Mouse (Mus musculus): ENCODE measurements around the gene Cbarp. TPM values are rescaled to one million over a fixed set of nuclear protein-coding genes. Genes with fewer than 3 reads are reported as not detected.

Gene Cbarp
- 1.6 and 2.6 TPM in 2 replicates for polyA plus RNA-seq (2014; fragmentation: Nextera tagmentation; extraction: Ambion mirVana)

- H3K9ac ChIP-seq (ENCODE audit: low read length), result peak within 1 kb of the TSS; percentile 70
- H3K4me3 ChIP-seq (ENCODE audit: control insufficient read depth in 1 of 2, insufficient read depth in 1 of 2, low read depth in 1 of 2, low read length in 2 of 2), result peak within 1 kb of the TSS; percentile 12 to 69
- peak within 1 kb of the TSS; percentile 99 for H3K4me2 ChIP-seq (ENCODE audit: low read length)
- 0 out of 2 replicates have a peak, but pooled peaks cover 3% of the 10 kb centered on the region for H3K9me3 ChIP-seq (ENCODE audit: control insufficient read depth, low read length)
- 68% methylated on average over 10 of the region's 10 CpGs for WGBS
- H3K36me3 ChIP-seq (ENCODE audit: control insufficient read depth, insufficient read depth, low read length), result peaks cover 28% of the 10 kb centered on the region
- peaks cover 13 to 51% of the 10 kb centered on the region in 2 experiments for H3K4me1 ChIP-seq (ENCODE audit: control insufficient read depth in 2 of 2, insufficient read depth in 2 of 2, low read length in 2 of 2)
- H3K27ac ChIP-seq (replicated peaks in 1 of 2; ENCODE audit: control insufficient read depth in 1 of 2, insufficient read depth in 1 of 2, low read depth in 2 of 2, low read length in 2 of 2), result peak within 1 kb of the TSS; percentile 46 to 82
- no peak for ATAC-seq (ENCODE audit: insufficient number of reproducible peaks, insufficient read depth, low FRiP score, low read depth)
- H3K27me3 ChIP-seq (ENCODE audit: control insufficient read depth, insufficient read depth, low read length), result peaks cover 27% of the 10 kb centered on the region
Measured at GRCm38 (mm10) chr10:80140666-80141035, at the start of gene Cbarp. TSS of gene Cbarp (minus strand) at chr10:80140835.

GRCm38 (mm10) chr10:80189999-80190398, 49.4 kb upstream of the Cbarp start:
- ATAC-seq (ENCODE audit: insufficient number of reproducible peaks, insufficient read depth, low FRiP score, low read depth), result no peak
- Histone ChIP-seq H3K9ac (ENCODE audit: low read length) (peak overlapping the region; percentile 62), H3K9me3 (ENCODE audit: control insufficient read depth, low read length) (no peaks in the 10 kb centered on the region), H3K27me3 (ENCODE audit: control insufficient read depth, insufficient read depth, low read length) (peaks cover 43% of the 10 kb centered on the region), H3K27ac (replicated peaks in 1 of 2; ENCODE audit: control insufficient read depth in 1 of 2, insufficient read depth in 1 of 2, low read depth in 2 of 2, low read length in 2 of 2) (no peak overlapping the region), H3K4me1 (ENCODE audit: control insufficient read depth in 2 of 2, insufficient read depth in 2 of 2, low read length in 2 of 2) (peaks cover 0 to 16% of the 10 kb centered on the region in 2 experiments; a peak in 2 of 4 replicates), H3K4me2 (ENCODE audit: low read length) (peak overlapping the region; percentile 90), H3K36me3 (ENCODE audit: control insufficient read depth, insufficient read depth, low read length) (peaks cover 14% of the 10 kb centered on the region; the same call in 1 of the 2 replicates), H3K4me3 (ENCODE audit: control insufficient read depth in 1 of 2, insufficient read depth in 1 of 2, low read depth in 1 of 2, low read length in 2 of 2) (peak overlapping the region; percentile 44 to 49)
- WGBS, result 4% methylated on average over 21 of the region's 21 CpGs

GRCm38 (mm10) chr10:80188453-80189024, 47.9 kb upstream of the Cbarp start:
- H3K9ac ChIP-seq (ENCODE audit: low read length), result no peak overlapping the region
- no peak overlapping the region for H3K27ac ChIP-seq (replicated peaks in 1 of 2; ENCODE audit: control insufficient read depth in 1 of 2, insufficient read depth in 1 of 2, low read depth in 2 of 2, low read length in 2 of 2)
- WGBS, result 89% methylated on average over 15 of the region's 15 CpGs
- peaks cover 14% of the 10 kb centered on the region; the same call in 1 of the 2 replicates for H3K36me3 ChIP-seq (ENCODE audit: control insufficient read depth, insufficient read depth, low read length)
- no peak overlapping the region for H3K4me3 ChIP-seq (ENCODE audit: control insufficient read depth in 1 of 2, insufficient read depth in 1 of 2, low read depth in 1 of 2, low read length in 2 of 2)
- no peak overlapping the region for H3K4me2 ChIP-seq (ENCODE audit: low read length)
- no peaks in the 10 kb centered on the region for H3K9me3 ChIP-seq (ENCODE audit: control insufficient read depth, low read length)
- H3K27me3 ChIP-seq (ENCODE audit: control insufficient read depth, insufficient read depth, low read length), result peaks cover 43% of the 10 kb centered on the region
- no peak for ATAC-seq (ENCODE audit: insufficient number of reproducible peaks, insufficient read depth, low FRiP score, low read depth)
- peaks cover 0 to 16% of the 10 kb centered on the region in 2 experiments; a peak in 2 of 4 replicates for H3K4me1 ChIP-seq (ENCODE audit: control insufficient read depth in 2 of 2, insufficient read depth in 2 of 2, low read length in 2 of 2)

GRCm38 (mm10) chr10:80187739-80188138, 47.1 kb upstream of the Cbarp start:
- no peak overlapping the region for H3K4me3 ChIP-seq (ENCODE audit: control insufficient read depth in 1 of 2, insufficient read depth in 1 of 2, low read depth in 1 of 2, low read length in 2 of 2)
- peaks cover 0 to 16% of the 10 kb centered on the region in 2 experiments; a peak in 2 of 4 replicates for H3K4me1 ChIP-seq (ENCODE audit: control insufficient read depth in 2 of 2, insufficient read depth in 2 of 2, low read length in 2 of 2)
- no peak overlapping the region for H3K27ac ChIP-seq (replicated peaks in 1 of 2; ENCODE audit: control insufficient read depth in 1 of 2, insufficient read depth in 1 of 2, low read depth in 2 of 2, low read length in 2 of 2)
- WGBS, result 91% methylated on average over 10 of the region's 10 CpGs
- H3K36me3 ChIP-seq (ENCODE audit: control insufficient read depth, insufficient read depth, low read length), result peaks cover 14% of the 10 kb centered on the region; the same call in 1 of the 2 replicates
- no peak overlapping the region for H3K9ac ChIP-seq (ENCODE audit: low read length)
- peaks cover 42% of the 10 kb centered on the region for H3K27me3 ChIP-seq (ENCODE audit: control insufficient read depth, insufficient read depth, low read length)
- no peak for ATAC-seq (ENCODE audit: insufficient number of reproducible peaks, insufficient read depth, low FRiP score, low read depth)
- H3K4me2 ChIP-seq (ENCODE audit: low read length), result no peak overlapping the region
- H3K9me3 ChIP-seq (ENCODE audit: control insufficient read depth, low read length), result no peaks in the 10 kb centered on the region

GRCm38 (mm10) chr10:80186649-80187048, 46.0 kb upstream of the Cbarp start:
- Histone ChIP-seq H3K9ac (ENCODE audit: low read length) (no peak overlapping the region), H3K4me3 (ENCODE audit: control insufficient read depth in 1 of 2, insufficient read depth in 1 of 2, low read depth in 1 of 2, low read length in 2 of 2) (no peak overlapping the region), H3K27me3 (ENCODE audit: control insufficient read depth, insufficient read depth, low read length) (peaks cover 31% of the 10 kb centered on the region), H3K27ac (replicated peaks in 1 of 2; ENCODE audit: control insufficient read depth in 1 of 2, insufficient read depth in 1 of 2, low read depth in 2 of 2, low read length in 2 of 2) (no peak overlapping the region), H3K9me3 (ENCODE audit: control insufficient read depth, low read length) (no peaks in the 10 kb centered on the region), H3K4me2 (ENCODE audit: low read length) (no peak overlapping the region), H3K4me1 (ENCODE audit: control insufficient read depth in 2 of 2, insufficient read depth in 2 of 2, low read length in 2 of 2) (peaks cover 0 to 16% of the 10 kb centered on the region in 2 experiments; a peak in 2 of 4 replicates), H3K36me3 (ENCODE audit: control insufficient read depth, insufficient read depth, low read length) (peaks cover 14% of the 10 kb centered on the region; the same call in 1 of the 2 replicates)
- 44% methylated on average over 27 of the region's 27 CpGs for WGBS
- no peak for ATAC-seq (ENCODE audit: insufficient number of reproducible peaks, insufficient read depth, low FRiP score, low read depth)

GRCm38 (mm10) chr10:80182547-80182946, 41.9 kb upstream of the Cbarp start:
- 92% methylated on average over 7 of the region's 7 CpGs for WGBS
- Histone ChIP-seq H3K27me3 (ENCODE audit: control insufficient read depth, insufficient read depth, low read length) (0 out of 2 replicates have a peak, but pooled peaks cover 7% of the 10 kb centered on the region), H3K9ac (ENCODE audit: low read length) (no peak overlapping the region), H3K9me3 (ENCODE audit: control insufficient read depth, low read length) (no peaks in the 10 kb centered on the region), H3K27ac (replicated peaks in 1 of 2; ENCODE audit: control insufficient read depth in 1 of 2, insufficient read depth in 1 of 2, low read depth in 2 of 2, low read length in 2 of 2) (no peak overlapping the region), H3K4me1 (ENCODE audit: control insufficient read depth in 2 of 2, insufficient read depth in 2 of 2, low read length in 2 of 2) (peaks cover 13 to 19% of the 10 kb centered on the region in 2 experiments), H3K4me3 (ENCODE audit: control insufficient read depth in 1 of 2, insufficient read depth in 1 of 2, low read depth in 1 of 2, low read length in 2 of 2) (no peak overlapping the region), H3K36me3 (ENCODE audit: control insufficient read depth, insufficient read depth, low read length) (0 out of 2 replicates have a peak, but pooled peaks cover under 1% of the 10 kb centered on the region), H3K4me2 (ENCODE audit: low read length) (no peak overlapping the region)
- no peak for ATAC-seq (ENCODE audit: insufficient number of reproducible peaks, insufficient read depth, low FRiP score, low read depth)

- Histone ChIP-seq H3K4me1 (ENCODE audit: control insufficient read depth in 2 of 2, insufficient read depth in 2 of 2, low read length in 2 of 2) (peaks cover 12 to 19% of the 10 kb centered on the region in 2 experiments), H3K9me3 (ENCODE audit: control insufficient read depth, low read length) (no peaks in the 10 kb centered on the region), H3K27me3 (ENCODE audit: control insufficient read depth, insufficient read depth, low read length) (0 out of 2 replicates have a peak, but pooled peaks cover 3% of the 10 kb centered on the region), H3K36me3 (ENCODE audit: control insufficient read depth, insufficient read depth, low read length) (no peaks in the 10 kb centered on the region), H3K4me3 (ENCODE audit: control insufficient read depth in 1 of 2, insufficient read depth in 1 of 2, low read depth in 1 of 2, low read length in 2 of 2) (no peak overlapping the region), H3K4me2 (ENCODE audit: low read length) (peak overlapping the region; percentile 73), H3K27ac (replicated peaks in 1 of 2; ENCODE audit: control insufficient read depth in 1 of 2, insufficient read depth in 1 of 2, low read depth in 2 of 2, low read length in 2 of 2) (no peak overlapping the region), H3K9ac (ENCODE audit: low read length) (no peak overlapping the region)
- no peak for ATAC-seq (ENCODE audit: insufficient number of reproducible peaks, insufficient read depth, low FRiP score, low read depth)
- WGBS, result 59% methylated on average over 5 of the region's 5 CpGs
Measured at GRCm38 (mm10) chr10:80180823-80181222, 40.2 kb upstream of the Cbarp start.
